Mouse (Mus musculus) heart, adult 8-10 months (tissue): Measurements from ENCODE around the gene Hoxa3. TPM values are rescaled to one million over a fixed set of nuclear protein-coding genes. Genes with fewer than 3 reads are reported as not detected.

Source experiments
- DNase-seq: peaks from one replicate; pipeline ENCODE4 v3.0.0; 2022; ENCODE audit warnings: low spot score
- total RNA-seq, 4 experiments: library from RNA; stranded (reverse); gene quantifications; 2 replicates each; pipeline ENCODE4 v1.2.4; 2022

The Hoxa3 gene
- total RNA-seq, 4 experiments from 2014 or later, result 0.16 to 0.89 (median 0.31) TPM

DNA sequence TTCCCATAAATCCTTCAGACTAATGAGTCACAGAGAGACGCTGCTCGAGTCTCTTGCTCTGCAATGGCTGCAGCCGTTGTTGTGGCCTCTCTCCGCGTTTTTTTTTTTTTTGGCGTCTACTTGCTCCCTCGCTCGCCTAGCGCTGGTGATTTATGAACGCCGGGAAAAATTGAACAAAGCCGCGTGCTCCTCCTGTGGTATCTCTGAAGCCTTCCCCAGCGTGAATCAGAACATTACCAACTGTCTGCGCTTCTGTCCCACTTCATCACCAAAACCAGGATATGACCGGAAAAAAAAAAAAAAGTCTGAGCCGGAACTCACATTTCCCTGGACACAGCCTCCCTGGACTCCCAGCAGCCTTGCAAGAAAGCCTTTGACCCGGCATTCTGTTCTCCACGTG, 27.9 kb downstream of the Hoxa3 start:
- DNase-seq, result no peak

DNA sequence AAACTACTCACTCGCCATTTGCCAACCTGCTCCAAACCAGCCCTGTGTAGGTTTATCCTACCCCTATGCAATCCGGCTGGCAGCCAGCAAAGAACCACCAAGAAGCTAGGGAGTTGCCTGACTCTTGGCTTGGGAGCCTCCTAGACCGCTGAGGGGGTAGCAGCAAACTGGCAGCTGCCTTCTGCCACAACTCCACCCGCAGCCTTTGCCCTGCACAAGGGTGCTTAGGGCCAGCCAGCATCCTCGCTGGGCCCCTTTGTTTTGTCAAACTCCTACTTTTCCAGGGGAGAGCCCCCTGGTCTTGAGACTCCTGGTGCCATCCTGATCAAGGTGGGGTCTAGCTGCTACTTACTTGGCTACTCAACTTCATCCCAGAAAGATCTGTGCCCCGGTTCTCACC, 28.5 kb downstream of the Hoxa3 start:
- no peak for DNase-seq

DNA sequence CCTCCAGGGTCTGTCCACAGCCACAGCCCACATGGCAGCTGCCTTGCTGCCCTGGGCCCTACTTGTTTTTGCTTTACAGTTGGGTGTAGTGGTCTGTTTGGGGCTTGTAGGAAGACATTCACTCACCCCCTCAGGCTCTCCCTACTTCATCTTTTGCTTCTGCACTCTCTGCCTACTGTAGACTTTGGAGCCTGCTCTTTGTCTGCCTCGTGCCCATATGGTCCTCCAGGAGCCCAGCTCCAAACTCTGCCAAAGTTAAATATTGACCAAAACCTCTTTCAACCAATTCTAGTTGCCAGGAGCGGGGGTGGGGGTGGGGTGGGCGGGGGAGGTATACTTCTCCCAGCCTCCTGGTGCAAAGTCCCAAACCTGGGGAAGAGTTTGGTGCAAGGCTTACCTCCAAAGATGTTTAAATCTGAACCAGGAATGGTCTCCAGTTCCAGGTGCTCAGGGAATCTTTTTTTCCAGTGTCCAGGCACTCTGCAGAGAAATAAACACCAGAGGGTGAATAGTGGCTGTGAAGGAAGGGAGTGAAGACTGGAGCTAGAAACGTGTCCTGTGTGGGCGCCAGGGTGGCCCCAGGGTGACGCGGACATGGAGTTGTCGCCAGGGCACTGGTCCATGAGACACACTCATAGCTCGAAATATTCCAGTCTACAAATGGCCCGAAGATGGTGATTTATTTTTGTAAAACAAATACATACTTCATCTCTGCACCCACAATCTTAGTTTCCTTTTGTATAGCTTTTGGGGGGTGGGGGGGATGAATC, 29.6 kb downstream of the Hoxa3 start:
- DNase-seq, result no peak

DNA sequence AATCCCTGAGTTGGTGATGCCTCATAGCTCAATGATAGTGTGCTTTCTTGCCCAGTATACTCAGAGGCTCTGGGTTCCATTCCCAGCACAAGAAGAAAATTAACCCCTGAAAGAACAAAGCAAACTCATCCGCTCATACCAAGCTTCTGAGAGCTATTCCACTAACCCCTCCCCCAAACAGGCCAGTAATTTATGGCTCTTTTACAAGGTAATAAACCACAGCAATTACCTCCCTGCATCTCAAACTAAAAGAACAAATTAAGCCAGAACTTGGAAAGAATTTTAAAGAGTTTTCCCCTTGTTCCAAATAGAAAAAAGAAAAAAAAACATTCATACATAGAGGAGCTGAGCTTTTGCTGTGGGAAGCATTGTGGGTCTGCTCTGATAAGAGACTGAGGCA, 30.3 kb downstream of the Hoxa3 start:
- DNase-seq, result no peak

DNA sequence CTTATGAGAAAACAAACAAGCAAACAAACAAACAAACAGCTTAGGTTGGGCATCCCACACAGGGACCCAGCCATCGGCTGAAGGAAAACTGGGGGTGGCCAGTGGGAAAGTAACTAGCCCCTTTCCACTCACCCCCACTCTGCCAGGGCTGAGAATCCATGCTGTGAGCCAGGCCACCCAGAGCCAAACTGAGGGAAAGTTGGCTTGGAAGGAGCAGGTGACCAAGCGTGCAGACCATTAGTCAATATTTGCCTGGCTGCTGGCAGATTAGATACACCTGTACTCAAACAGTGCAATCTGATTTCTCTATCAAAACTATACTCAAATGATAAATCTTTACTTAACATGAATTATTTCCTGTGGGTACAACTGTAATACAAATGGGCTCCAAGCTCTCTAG, 31.1 kb downstream of the Hoxa3 start:
- no peak for DNase-seq

DNA sequence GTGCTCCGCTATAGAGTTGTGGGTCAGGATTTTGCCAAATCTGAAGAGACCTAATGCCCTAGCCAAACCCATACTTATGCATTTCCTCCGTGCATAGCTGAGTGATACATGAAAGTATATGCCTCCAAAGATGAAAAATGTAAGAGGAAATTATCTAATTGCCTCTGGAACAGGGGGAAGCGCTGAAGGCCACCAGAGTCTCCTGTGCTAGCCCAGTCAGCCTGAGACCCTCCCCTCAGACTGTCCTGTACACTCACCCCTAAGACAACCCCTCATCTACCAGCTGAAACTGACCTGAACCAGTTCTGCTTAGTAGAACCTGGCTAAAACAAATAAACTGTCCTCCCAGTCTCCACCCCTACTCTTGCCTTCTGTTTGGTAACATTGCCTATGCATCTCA, 32.4 kb downstream of the Hoxa3 start:
- no peak for DNase-seq

DNA sequence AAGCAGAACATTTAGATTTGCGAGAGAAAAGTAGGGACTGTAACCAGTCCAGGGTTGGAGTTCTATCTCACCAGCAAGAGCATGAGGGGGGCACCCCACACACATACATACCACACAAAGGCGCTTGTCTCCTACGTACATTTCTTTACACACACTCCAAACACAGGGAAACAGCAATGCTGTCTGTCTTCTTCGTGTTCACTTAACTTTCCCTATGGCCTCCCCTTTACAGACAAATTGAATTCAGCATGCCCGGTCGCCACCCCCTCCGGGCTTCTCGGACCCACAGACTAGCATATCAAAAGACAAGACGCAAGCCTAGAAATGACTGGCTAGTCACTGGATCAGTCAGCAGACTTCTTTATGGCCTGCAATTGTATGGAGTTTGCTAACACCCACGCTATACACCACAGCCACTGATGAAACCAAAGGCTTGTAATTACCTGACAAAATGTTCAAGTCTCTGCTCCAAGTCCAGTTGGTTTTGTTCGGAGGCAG, 32.9 kb downstream of the Hoxa3 start:
- no peak for DNase-seq

DNA sequence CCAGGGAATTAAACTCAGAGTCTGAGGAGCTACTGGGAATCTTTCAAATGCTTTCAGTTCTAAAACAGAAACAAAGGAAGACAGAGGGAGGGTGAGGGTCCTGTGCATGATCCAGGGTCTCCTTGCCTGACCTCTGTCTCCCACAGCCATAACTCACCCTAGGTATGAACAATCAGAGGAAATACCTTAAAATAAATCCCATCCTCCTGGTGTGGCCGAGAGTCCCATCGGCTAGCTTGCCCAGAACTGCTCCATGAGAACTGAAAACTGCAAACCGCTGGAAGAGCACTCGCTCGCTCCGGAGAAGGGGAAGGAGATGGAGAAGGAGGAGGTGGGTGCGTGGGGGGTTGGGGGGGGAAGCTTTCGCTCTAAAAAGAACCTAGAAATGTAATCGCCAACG, 33.4 kb downstream of the Hoxa3 start:
- DNase-seq, result no peak

DNA sequence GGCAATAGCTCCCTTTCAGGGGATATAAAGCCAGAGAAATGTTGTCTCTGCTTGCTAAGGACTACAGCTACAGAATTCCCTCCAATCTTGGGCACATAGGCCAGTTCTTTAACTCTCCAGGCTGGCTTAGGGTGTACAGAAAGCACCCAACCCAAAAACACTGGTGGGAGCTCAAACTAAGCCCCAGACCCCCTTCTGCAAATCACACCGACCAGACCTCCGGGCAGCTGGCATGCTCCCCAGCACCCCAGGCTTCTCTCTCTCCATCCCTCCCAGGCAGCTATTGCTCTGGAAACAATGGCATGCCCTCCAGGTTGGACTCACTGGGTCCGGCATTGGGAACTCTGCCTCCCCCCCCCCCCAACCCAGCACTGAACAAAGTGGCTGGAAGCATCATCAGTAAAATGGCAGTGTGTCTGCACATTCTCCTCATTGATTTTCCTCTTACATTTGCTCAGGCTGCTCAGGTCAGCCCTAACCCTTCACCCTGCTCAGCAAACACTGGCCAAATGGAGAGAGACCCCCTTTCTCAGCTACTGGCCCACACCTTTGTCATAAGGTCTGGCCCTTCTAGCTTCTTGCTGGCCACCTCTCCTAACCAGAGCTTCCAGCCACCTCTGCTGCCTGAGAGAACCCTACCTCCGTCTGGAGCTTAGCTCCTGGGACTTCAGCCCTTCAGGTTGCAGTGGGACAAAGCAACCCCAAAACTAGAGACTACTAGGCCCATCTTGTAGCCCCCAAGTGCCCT, 34.0 kb downstream of the Hoxa3 start:
- no peak for DNase-seq

DNA sequence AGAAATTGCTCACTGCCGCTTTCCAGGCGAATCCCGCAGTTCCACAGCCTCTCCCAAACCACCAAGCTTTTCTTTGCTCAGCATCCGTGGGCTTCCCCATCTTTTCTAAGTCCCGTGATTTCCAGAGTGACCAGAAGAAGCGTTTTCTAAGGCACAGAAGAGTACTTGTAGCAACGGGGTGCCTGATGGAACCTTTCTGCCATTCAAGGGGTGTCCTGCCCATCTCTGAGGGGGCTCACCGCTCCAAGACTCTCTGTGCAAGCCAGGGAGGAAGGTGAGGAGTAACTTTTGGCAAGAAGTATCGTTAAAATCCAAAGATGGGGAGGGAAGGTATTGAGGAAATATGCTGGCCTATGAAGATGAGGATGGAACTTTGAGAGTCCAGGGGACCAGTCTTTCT, 35.3 kb downstream of the Hoxa3 start:
- no peak for DNase-seq

DNA sequence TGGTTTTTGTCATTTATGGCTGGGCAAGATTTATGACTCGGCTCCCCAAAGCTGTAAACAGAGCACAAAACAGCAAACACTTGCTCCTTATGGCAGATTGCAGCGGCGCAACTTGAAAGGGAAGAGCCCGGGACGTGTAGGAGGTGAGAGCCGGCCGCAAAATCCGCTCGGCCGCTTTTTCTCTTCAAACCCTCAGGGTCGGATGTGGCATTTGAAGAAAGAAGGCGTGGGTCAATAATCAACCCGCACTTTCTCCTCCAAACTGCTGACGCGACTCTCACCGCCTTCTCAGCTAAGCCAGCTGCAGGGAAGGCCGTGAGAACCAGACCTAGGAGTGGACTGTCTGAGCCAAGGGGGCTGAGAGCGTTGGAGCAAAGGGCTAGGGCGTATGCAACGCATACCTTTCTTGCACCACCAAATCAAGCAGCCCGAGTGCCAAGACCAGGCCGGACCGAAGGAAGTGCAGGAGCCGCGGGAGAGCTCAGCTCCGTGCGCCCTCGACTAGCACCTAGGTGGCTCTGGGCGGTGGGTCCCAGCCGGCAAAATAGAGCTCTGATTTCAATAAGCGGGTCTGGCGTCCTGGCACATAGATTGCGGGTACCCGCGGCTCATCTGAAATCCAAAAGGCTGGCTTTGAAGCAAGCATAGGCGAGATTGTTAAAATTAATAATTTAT, 35.9 kb downstream of the Hoxa3 start, which contains the start of gene 5730596B20Rik:
Gene 5730596B20Rik (plus strand): TSS at position 438 of the 675 bp plus-strand sequence.
- DNase-seq, result no peak

DNA sequence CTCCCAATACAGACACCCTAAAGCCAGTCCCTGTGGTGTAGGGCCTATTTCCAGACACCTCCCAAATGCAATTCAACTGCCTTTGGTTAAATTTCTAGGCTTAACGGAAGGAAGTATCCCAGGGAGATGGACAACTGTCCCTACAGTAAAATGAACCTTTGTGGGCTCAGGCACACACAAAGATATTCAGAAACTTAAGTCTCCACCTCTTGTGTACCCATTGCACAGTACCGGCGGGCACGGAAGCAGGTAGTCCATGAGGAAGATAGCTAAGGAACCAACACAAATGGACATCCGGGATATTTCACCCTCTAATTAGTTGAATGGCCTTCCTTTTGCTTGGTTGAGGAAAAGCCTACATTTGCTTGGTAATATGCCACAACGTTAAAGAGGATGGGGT, 36.7 kb downstream of the Hoxa3 start:
- DNase-seq, result no peak

DNA sequence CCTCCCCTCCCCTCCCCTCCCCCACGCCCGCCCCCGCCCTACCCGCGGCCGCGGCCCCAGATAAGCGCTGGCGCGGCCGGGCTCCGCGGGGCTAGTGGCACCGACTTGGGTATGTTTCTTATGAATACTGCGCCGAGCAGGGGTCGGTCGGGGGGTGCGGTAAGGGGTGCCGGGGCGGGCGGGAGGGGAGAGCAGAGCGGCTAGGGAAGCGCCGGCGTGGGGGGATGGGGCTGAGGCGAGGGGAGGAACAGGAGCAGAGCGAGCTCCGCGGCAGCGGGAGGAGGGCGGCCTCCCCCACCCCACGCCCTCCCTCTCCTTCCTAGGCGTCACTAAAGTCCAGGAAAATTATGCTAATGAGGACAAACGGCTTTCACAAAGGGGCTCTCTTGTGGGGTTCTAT, 37.3 kb downstream of the Hoxa3 start:
- no peak for DNase-seq

DNA sequence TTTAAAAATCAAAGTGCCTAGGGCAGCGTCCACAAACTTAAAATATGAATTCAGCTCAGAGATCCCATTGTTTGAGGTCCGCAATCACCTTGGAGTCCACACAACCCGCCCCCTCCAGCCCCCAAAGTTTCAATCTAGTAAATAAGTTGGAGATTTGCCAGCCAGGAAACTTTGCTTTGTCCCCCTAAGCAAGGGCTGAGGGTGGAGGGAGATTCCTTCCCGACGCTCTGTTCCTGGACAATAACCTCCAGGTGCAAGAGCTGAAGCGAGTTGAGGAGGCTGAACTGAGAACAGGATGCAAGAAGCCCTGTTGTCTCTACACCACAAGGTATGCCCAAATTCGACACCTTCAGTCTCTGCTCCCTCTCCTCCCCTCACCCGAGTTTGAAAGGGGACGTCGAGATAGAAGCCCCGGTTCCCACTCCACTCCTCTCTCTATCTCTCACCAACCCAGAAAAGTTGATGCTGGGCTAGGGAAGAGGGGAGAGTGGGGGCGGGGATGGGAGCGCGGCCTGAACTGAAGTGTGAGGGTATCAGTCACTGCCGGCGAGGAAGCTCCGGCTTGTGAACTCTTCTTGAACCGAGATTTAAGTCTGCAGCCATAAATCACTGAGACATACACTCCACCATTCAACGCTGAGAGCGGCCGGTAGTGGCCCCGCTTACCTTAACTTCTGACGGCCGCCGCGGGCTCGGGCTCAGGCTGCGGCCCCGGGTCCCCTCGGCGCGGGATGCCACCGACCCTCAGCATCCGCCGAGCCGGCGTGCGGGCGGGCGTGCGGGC, 38.0 kb downstream of the Hoxa3 start:
- DNase-seq, result no peak

DNA sequence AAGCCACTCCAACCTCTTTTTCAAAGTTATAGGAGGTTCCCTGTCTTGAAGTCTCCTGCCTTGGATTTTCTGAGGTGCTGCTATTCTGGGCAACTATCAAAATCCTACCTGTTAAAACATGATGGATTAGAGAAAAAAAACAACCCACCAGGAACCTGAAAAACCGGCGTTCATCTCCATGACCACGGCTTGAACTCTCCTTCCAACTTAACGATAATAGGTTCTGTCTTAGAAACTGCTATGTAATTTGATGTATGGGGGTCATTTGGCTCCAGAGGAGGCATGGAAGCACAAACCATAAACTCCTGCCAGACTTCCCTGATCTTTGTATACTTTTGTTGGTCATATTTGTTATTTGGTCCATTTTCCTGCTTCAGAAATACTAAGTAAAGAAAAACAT, 39.5 kb downstream of the Hoxa3 start:
- DNase-seq, result no peak

DNA sequence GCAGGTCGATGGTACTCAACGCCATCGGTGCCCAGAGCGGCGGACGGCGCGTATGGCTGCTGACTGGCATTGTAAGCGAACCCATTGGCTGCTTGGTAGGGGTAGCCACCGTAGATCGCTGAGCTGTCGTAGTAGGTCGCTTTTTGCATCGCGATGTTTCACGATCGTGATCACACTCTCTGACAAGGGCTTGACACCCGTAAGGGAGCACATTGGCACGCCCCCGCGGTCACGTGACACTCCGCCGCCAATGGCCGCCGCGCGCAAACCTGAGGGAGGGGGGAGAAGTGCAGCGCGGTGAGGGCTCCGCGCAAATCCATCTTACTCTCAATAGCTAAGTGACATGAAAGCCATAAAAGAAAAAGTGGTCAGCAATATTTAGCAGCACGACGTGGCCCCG, 40.6 kb downstream of the Hoxa3 start:
- no peak for DNase-seq

DNA sequence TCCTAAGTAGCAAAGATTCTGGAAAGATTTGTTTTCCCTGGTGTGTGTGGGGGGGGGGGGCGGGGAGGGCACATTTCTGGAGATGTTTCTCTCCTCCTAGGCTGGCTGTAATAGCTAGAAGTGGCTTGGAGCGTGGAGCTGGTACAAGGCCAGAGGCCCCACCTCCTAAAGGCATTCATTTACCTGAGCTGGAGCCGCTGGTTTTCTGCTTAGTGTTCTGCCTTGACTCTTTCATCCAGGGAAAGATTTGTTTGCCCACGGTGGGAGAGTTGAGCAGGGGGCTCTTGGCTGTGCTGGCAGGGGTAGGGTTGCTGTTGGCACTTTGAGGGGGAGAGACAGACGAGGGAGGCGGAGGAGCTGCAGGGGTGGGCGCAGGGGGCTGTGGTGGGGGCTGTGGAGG, 41.2 kb downstream of the Hoxa3 start:
- no peak for DNase-seq

DNA sequence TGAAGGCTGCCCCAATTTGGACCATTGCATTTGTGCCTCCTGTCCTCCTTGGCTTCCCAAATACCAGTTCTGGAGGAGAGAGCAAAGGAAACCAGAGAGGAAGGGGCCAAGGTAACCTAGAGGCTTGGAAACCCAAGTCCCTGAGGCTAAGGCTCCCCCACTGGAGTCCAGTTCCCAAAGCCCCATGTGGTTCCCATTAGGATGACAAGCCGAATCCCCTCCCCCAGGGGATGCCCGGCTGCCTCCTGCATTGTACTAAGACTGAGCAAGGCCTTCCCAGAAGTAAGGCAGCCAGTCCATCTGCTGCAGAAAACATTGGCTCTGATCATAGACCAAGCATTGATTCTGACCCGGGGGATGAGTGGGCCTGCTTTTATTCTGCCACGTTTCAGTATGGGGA, 41.8 kb downstream of the Hoxa3 start:
- DNase-seq, result no peak

DNA sequence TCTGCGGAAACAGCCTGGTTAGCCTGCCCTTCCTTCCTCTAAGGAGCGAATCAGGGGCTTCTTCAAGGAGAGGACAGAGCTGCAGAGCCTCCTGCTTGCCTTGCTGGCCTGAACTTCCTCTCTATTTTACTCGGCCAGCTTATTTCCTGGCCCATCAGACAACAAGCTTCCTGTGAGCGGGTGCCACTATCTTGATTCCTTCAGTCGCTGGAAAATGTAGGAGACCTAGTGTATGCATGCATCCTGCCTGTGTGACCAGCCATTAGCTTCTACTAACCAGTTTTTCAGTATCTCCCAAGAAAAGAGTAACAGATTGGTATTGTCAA, 42.3 kb downstream of the Hoxa3 start:
- DNase-seq, result no peak

DNA sequence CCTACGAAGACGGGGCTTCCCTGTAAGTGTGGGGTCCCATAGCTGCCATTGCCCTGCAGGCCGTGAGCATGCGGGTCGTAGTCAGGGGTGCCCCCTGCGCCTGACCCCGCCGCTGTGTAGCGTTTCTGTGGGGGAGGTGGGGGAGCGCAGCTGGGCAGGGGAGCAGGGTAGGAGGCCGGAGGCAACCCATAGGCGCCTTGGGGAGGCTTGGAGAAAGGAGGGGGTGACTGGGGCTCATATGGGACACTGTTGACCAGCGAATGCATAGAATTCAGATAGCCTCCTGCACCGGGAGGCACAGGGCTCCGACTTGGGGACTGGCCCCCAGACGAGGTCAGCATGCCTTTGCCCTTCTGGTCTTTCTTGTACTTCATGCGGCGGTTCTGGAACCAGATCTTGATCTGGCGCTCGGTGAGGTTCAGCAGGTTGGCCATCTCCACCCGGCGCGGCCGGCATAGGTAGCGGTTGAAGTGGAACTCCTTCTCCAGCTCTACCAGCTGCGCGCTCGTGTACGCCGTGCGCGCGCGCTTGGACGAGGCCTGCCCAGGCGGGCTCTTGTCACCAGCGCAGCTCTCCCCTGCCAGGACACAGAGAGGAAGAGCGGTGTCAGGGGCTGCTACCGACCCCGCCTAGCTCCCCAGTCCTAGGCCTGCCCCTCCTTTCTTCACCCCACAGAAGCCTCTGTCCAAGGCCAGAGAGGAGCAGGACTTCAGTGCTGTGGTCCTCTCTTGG, 42.8 kb downstream of the Hoxa3 start:
- DNase-seq, result no peak

DNA sequence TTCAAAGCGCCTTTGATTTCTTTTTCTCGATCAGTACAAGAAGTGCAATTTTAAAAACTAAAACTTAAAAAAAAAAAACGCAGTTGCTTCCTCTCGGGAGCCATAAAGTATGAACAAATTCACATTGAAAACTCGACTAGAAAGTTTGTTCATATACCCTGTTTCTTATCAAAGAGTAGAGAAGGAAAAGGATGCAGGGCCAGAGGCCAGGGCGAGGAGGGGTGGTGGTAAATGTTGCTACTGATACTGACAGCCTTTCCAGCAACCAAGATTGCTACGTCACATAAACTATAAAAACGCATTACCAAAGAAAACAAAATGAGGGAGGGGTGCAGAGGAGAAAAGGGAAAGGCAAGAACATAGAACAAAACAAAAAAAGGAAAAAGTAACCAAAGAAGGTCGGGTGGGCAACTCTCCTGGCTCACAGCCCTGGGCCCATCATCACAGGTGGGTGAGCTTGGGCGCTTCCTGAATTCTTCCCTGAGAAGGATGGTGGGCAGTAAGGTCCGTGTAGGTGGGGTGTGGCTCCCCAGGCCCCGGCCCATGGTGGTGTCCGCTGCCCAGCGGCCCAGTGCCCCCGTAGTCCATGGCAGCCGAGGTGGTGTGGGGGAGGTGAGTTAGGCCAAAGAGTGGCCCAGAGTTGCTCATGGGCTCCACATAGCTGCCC, 43.5 kb downstream of the Hoxa3 start:
- no peak for DNase-seq
